Mouse (Mus musculus) liver, adult 10 weeks (tissue): ENCODE results near the gene Olfr722. TPM values are rescaled to one million over a fixed set of nuclear protein-coding genes. Genes with fewer than 3 reads are reported as not detected.

ENCODE experiments used
- polyA plus RNA-seq: library from polyadenylated mRNA; stranded (reverse); fragments of 350-450 nt; fragmentation: Illumina TruSeq; extraction: RNeasy Lipid Tissue Mini Kit (QIAGEN cat#74804); gene quantifications from one replicate; pipeline ENCODE4 v1.2.3, GENCODE M21; 2014; ENCODE audit warnings: low read depth, low replicate concordance

The Olfr722 gene
- not detected for polyA plus RNA-seq

GRCm38 (mm10) chr14:49901899-49902298 lies at the start of gene Olfr722:
Olfr722 (minus strand) TSS chr14:49901999.

GRCm38 (mm10) chr14:49931687-49932086 lies 29.9 kb upstream of the Olfr722 start, which contains the start of gene Olfr723:
Olfr723 (minus strand) TSS chr14:49931787.

Other genes with a start within 250 kb of the Olfr722 start
- 0.08 TPM for gene Armh4, start 118.6 kb downstream of the Olfr722 start, polyA plus RNA-seq
- gene Olfr723, start 29.8 kb upstream of the Olfr722 start, polyA plus RNA-seq = not detected
- gene Olfr724, start 61.3 kb upstream of the Olfr722 start, polyA plus RNA-seq = not detected
- gene Olfr725, start 138.4 kb upstream of the Olfr722 start, polyA plus RNA-seq = not detected
- not detected for gene Olfr726, start 189.0 kb upstream of the Olfr722 start, polyA plus RNA-seq
- not detected for gene Olfr727, start 221.2 kb upstream of the Olfr722 start, polyA plus RNA-seq
- gene Olfr728, start 240.7 kb upstream of the Olfr722 start, polyA plus RNA-seq = not detected